Mouse (Mus musculus) liver, embryonic 14.5 days (tissue): ENCODE data around the gene Vmp1. TPM values are rescaled to one million over a fixed set of nuclear protein-coding genes. Genes with fewer than 3 reads are reported as not detected.

Experiments
- ATAC-seq: fragments of 200-750 bp; cut with Nextera tagmentation; 2 replicates; pipeline ENCODE4 v1.8.0; 2017; ENCODE audit warnings: moderate number of reproducible peaks, mild to moderate bottlenecking, moderate library complexity; ENCODE audit not compliant: insufficient read depth
- DNase-seq, 3 experiments: peaks; one replicate each; pipeline ENCODE4 v3.0.0-alpha.2; 2012 to 2013; ENCODE audit warnings: low read depth in 3 of 3, low spot score in 3 of 3
- H3K27ac ChIP-seq: fragments of 300-500 bp; sonication (generic); 2 replicates; pipeline ENCODE4 v1.5.1; 2014; ENCODE audit warnings: moderate library complexity, mild to moderate bottlenecking, control low read depth, inconsistent platforms
- H3K27me3 ChIP-seq: fragments of 300-500 bp; sonication (generic); 2 replicates; pipeline ENCODE4 v1.6.1; 2014; ENCODE audit warnings: mild to moderate bottlenecking, low read length, moderate library complexity; ENCODE audit not compliant: control insufficient read depth, insufficient read depth
- H3K36me3 ChIP-seq: fragments of 300-500 bp; sonication (generic); replicated peaks from 2 replicates; pipeline ENCODE4 v1.6.1; 2014; ENCODE audit warnings: low read depth; ENCODE audit not compliant: control insufficient read depth, insufficient read depth
- H3K4me1 ChIP-seq, 2 experiments: fragments of 200-500 bp in 1 of 2; fragments of 300-500 bp in 1 of 2; sonication (generic) in 1 of 2; replicated peaks; 2 replicates each; pipeline ENCODE4 v1.6.1; 2012 to 2014; ENCODE audit warnings: antibody characterized with exemption in 1 of 2, inconsistent platforms in 1 of 2, low read length in 1 of 2; ENCODE audit not compliant: control insufficient read depth in 2 of 2, insufficient read depth in 2 of 2
- H3K4me2 ChIP-seq: fragments of 300-500 bp; sonication (generic); 2 replicates; pipeline ENCODE4 v1.6.1; 2014; ENCODE audit warnings: low read depth, mild to moderate bottlenecking, control low read depth, moderate library complexity
- H3K4me3 ChIP-seq, 2 experiments: fragments of 200-500 bp in 1 of 2; fragments of 300-500 bp in 1 of 2; sonication (generic) in 1 of 2; 2 replicates each; pipeline ENCODE4 v1.5.1; 2012 to 2014; ENCODE audit warnings: low read depth in 2 of 2, low read length in 2 of 2, mild to moderate bottlenecking in 2 of 2, control low read depth in 1 of 2, inconsistent platforms in 1 of 2, moderate library complexity in 1 of 2; ENCODE audit not compliant: insufficient read depth in 1 of 2
- H3K9ac ChIP-seq: fragments of 300-500 bp; sonication (generic); replicated peaks from 2 replicates; pipeline ENCODE4 v1.6.1; 2014; ENCODE audit warnings: mild to moderate bottlenecking, control low read depth, moderate library complexity
- H3K9me3 ChIP-seq: fragments of 300-500 bp; sonication (generic); 2 replicates; pipeline ENCODE4 v1.6.1; 2016; ENCODE audit warnings: low read length, mixed read lengths; ENCODE audit not compliant: control insufficient read depth
- CTCF ChIP-seq: IDR thresholded peaks from 2 replicates; pipeline ENCODE4 v1.5.1; 2016; ENCODE audit warnings: antibody characterized with exemption, low read depth, control low read depth
- EP300 ChIP-seq: IDR thresholded peaks from 2 replicates; pipeline ENCODE4 v1.6.1; 2016; ENCODE audit warnings: antibody characterized with exemption, low read depth
- WGBS: fragments of 180-500 bp; shearing (Covaris S2); extraction: QIAGEN DNeasy Blood & Tissue Kit; methylation state at CpG from one replicate; pipeline ENCODE4 v1.1.7; 2014; ENCODE audit not compliant: insufficient replicate concordance; 5-methylcytosine and 5-hydroxymethylcytosine counted together
- polyA plus RNA-seq, 2 experiments: library from polyadenylated mRNA; depleted of rRNA in 1 of 2; stranded (reverse) in 1 of 2; unstranded in 1 of 2; fragments of >200 nt; fragmentation: Nextera tagmentation in 1 of 2; extraction: Ambion mirVana in 1 of 2; gene quantifications; 2 replicates each; pipeline versions ENCODE4 v1.2.1 to v1.2.3; 2012 to 2014

The Vmp1 gene
- polyA plus RNA-seq, 2 experiments, result 33.1 to 94.2 TPM

- WGBS, result under 1% methylated on average over 50 of the region's 50 CpGs
- Histone ChIP-seq H3K9ac (peak overlapping the region; percentile 97), H3K27ac (peak overlapping the region; percentile 78), H3K4me3 (peak overlapping the region; percentile 90 to 91), H3K4me2 (peak overlapping the region; percentile 91), H3K27me3 (no peaks in the 10 kb centered on the region), H3K9me3 (no peaks in the 10 kb centered on the region), H3K36me3 (peaks cover 3% of the 10 kb centered on the region; the same call in 1 of the 2 replicates), H3K4me1 (peaks cover 14 to 15% of the 10 kb centered on the region in 2 experiments)
- DNase-seq (peak in 2 of 3 experiments; percentile 18 to 30), ATAC-seq (peak; percentile 69)
- no peak for TF ChIP-seq EP300
- no peak for TF ChIP-seq CTCF
Measured at GRCm38 (mm10) chr11:86543960-86544638, 139.5 kb downstream of the Vmp1 start.

GRCm38 (mm10) chr11:86542851-86543250 lies 140.8 kb downstream of the Vmp1 start:
- TF ChIP-seq EP300 (no peak), CTCF (no peak)
- Histone ChIP-seq H3K4me2 (peak overlapping the region; percentile 91), H3K9me3 (no peaks in the 10 kb centered on the region), H3K27me3 (no peaks in the 10 kb centered on the region), H3K27ac (no peak overlapping the region), H3K4me1 (peaks cover 14 to 15% of the 10 kb centered on the region in 2 experiments), H3K9ac (no peak overlapping the region), H3K4me3 (peak overlapping the region in 1 of 2 experiments; percentile 90; a peak in 2 of 4 replicates), H3K36me3 (no peaks in the 10 kb centered on the region)
- DNase-seq, result no peak
- WGBS, result 88% methylated on average over 1 of the region's 1 CpGs
- no peak for ATAC-seq

GRCm38 (mm10) chr11:86540476-86540845 lies 143.2 kb downstream of the Vmp1 start:
- WGBS, result 83% methylated on average over 2 of the region's 2 CpGs
- Histone ChIP-seq H3K4me3 (no peak overlapping the region), H3K9ac (no peak overlapping the region), H3K4me1 (peaks cover 5 to 8% of the 10 kb centered on the region in 2 experiments; a peak in 3 of 4 replicates), H3K9me3 (no peaks in the 10 kb centered on the region), H3K27me3 (no peaks in the 10 kb centered on the region), H3K27ac (no peak overlapping the region), H3K36me3 (no peaks in the 10 kb centered on the region), H3K4me2 (no peak overlapping the region)
- no peak for ATAC-seq
- no peak for DNase-seq
- TF ChIP-seq CTCF, result no peak
- TF ChIP-seq EP300, result no peak

- Histone ChIP-seq H3K9me3 (no peaks in the 10 kb centered on the region), H3K27ac (no peak overlapping the region), H3K27me3 (no peaks in the 10 kb centered on the region), H3K4me1 (peaks cover 5 to 8% of the 10 kb centered on the region in 2 experiments; a peak in 3 of 4 replicates), H3K36me3 (no peaks in the 10 kb centered on the region), H3K9ac (no peak overlapping the region), H3K4me3 (no peak overlapping the region), H3K4me2 (no peak overlapping the region)
- no peak for DNase-seq
- 79% methylated on average over 6 of the region's 6 CpGs for WGBS
- TF ChIP-seq CTCF (no peak), EP300 (no peak)
- no peak for ATAC-seq
Measured at GRCm38 (mm10) chr11:86539716-86540475, 143.7 kb downstream of the Vmp1 start.

- DNase-seq (no peak), ATAC-seq (no peak)
- no peak for TF ChIP-seq EP300
- no peak for TF ChIP-seq CTCF
- Histone ChIP-seq H3K9me3 (no peaks in the 10 kb centered on the region), H3K27ac (no peak overlapping the region), H3K4me2 (no peak overlapping the region), H3K9ac (no peak overlapping the region), H3K27me3 (no peaks in the 10 kb centered on the region), H3K4me3 (no peak overlapping the region), H3K36me3 (peaks cover 7% of the 10 kb centered on the region), H3K4me1 (peaks cover 5 to 8% of the 10 kb centered on the region in 2 experiments; a peak in 3 of 4 replicates)
- WGBS, result 81% methylated on average over 4 of the region's 4 CpGs
Measured at GRCm38 (mm10) chr11:86538786-86539185, 144.8 kb downstream of the Vmp1 start.
